Mouse (Mus musculus) spleen, adult 2 months (tissue): ENCODE results near the gene Flrt1.
A peak's percentile ranks its signal among the peaks of the same experiment; 100 is the strongest.

Experiments used
- CTCF ChIP-seq: fragments of 200-500 bp; IDR thresholded peaks from 2 replicates; pipeline ENCODE4 v1.5.1; 2011; ENCODE audit warnings: mild to moderate bottlenecking, inconsistent platforms; ENCODE audit not compliant: insufficient read depth, insufficient read length, insufficient replicate concordance; ENCODE audit errors: extremely low read depth
- POLR2A ChIP-seq: fragments of 200-500 bp; IDR thresholded peaks from 2 replicates; pipeline ENCODE4 v1.6.1; 2011; ENCODE audit warnings: low read depth, low read length, inconsistent platforms

GRCm38 (mm10) chr19:7108114-7108905 lies 2.8 kb upstream of the Flrt1 start:
- peak; percentile 24; the same call in 1 of the 2 replicates for TF ChIP-seq CTCF
- TF ChIP-seq POLR2A = no peak
